25 mouse cellular contexts compared by ENCODE assay signal in genomic region chr7:117263126-117263525, GRCm38 (mm10).
"Had no signal": no experiment of that assay in that cellular context is flagged by ENCODE, and none has a peak within 500 bp of the region (broad histone marks: within the 10 kb centered on the region; RNA-seq: fewer than 3 reads in every experiment).

No protein-coding gene starts in this region.

- H3K36me3 ChIP-seq: heart, embryonic 10.5 days; hindbrain, embryonic 10.5 days; hindbrain, embryonic 12.5 days; intestine, embryonic 15.5 days; liver, embryonic 13.5 days; liver, embryonic 15.5 days had no signal

- DNase-seq: forebrain, postnatal 0 days; gastrocnemius, postnatal 14 days; gastrocnemius, postnatal 36 days; heart, adult 18-20 months; heart, postnatal 10 days; heart, postnatal 4 days; kidney, adult 2 months; kidney, adult 9 months; kidney, postnatal 14 days; kidney, postnatal 36 days; liver; liver, embryonic 13.5 days; liver, postnatal 0 days had no signal

- ATAC-seq: forebrain, postnatal 0 days; hindbrain, embryonic 16.5 days; inflammation-experienced regulatory T-cells, adult 6 months; intestine, embryonic 15.5 days; intestine, postnatal 0 days; liver, postnatal 0 days had no signal

- H3K9ac ChIP-seq: forebrain, postnatal 0 days; hindbrain, embryonic 12.5 days; hindbrain, embryonic 14.5 days; intestine, embryonic 15.5 days; liver, embryonic 13.5 days; liver, embryonic 15.5 days; liver, postnatal 0 days had no signal

- H3K4me3 ChIP-seq: heart, embryonic 10.5 days; hindbrain, embryonic 10.5 days; hindbrain, embryonic 12.5 days; intestine, embryonic 15.5 days; layer of hippocampus, adult 2 months; left cerebral cortex, adult 2 months; liver, embryonic 13.5 days; liver, embryonic 15.5 days had no signal

- H3K4me2 ChIP-seq: hindbrain, embryonic 12.5 days; hindbrain, embryonic 14.5 days; intestine, embryonic 15.5 days; liver, embryonic 11.5 days; liver, embryonic 13.5 days; liver, embryonic 15.5 days had no signal

- H3K27ac ChIP-seq: heart, embryonic 10.5 days; hindbrain, embryonic 10.5 days; hindbrain, embryonic 12.5 days; hindbrain, embryonic 14.5 days; intestine, embryonic 15.5 days; layer of hippocampus, adult 2 months; left cerebral cortex, adult 2 months; liver, embryonic 13.5 days; liver, embryonic 15.5 days had no signal

- H3K27me3 ChIP-seq: hindbrain, embryonic 12.5 days; intestine, embryonic 15.5 days; liver, embryonic 13.5 days had no signal

- H3K9me3 ChIP-seq: heart, embryonic 10.5 days; hindbrain, embryonic 10.5 days; hindbrain, embryonic 12.5 days; intestine, embryonic 15.5 days; liver, embryonic 13.5 days; liver, embryonic 15.5 days had no signal

- H3K4me1 ChIP-seq: hindbrain, embryonic 10.5 days; intestine, embryonic 15.5 days; liver, embryonic 13.5 days; liver, embryonic 15.5 days had no signal
